Mouse (Mus musculus): ENCODE measurements at regions not wholly inside any gene's neighbourhood (a gene's known extent, or its start where the extent isn't known, plus 50 kb on each side); places are given as distances from the start of the nearest gene placed in this dataset.
A peak's percentile ranks its signal among the peaks of the same experiment; 100 is the strongest.

DNA sequence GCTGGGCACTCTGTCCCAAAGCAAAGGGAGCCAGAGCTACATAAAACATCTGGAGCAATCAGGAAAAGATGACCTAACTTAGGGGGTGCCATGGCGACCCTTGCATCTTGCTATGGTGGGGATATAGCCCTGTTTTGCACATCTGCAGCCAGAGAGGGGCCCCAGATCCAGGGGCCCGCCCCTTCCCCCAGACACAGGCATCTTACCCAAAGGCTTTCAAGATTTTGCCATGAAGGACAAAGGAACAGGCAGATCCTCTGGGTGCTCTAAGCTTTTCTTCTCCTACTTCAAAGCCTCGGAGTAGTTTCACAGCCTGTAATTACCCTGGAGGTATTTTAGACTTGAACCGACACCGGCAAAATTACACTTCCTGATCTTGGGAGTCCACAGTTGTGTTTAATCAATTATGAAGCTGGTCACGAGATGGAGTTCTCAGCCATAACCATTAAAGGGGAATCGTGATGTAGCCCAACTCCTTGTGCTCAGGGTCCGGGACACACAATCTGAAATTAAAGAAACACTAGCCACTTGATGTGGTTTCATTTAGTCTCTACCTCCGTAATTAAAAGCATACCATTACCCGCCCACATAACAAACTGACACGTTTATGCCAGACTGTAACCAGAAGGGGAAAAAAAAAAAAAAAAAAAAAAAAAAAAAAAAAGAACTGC, 565.7 kb downstream of the Bcl11a start:
- no peak for ATAC-seq (ENCODE audit: low FRiP score, low read depth)
- no peak overlapping the region for H3K4me3 ChIP-seq
- H3K9ac ChIP-seq, result no peak overlapping the region
- 0 out of 2 replicates have a peak, but pooled peaks cover 5% of the 10 kb centered on the region for H3K4me1 ChIP-seq
- no peaks in the 10 kb centered on the region for H3K9me3 ChIP-seq
- WGBS, result 44% methylated on average over 11 of the region's 11 CpGs
- H3K27me3 ChIP-seq (replicated peaks), result no peaks in the 10 kb centered on the region
- no peak overlapping the region for H3K4me2 ChIP-seq (replicated peaks)
- no peak overlapping the region for H3K27ac ChIP-seq
- H3K36me3 ChIP-seq, result no peaks in the 10 kb centered on the region

DNA sequence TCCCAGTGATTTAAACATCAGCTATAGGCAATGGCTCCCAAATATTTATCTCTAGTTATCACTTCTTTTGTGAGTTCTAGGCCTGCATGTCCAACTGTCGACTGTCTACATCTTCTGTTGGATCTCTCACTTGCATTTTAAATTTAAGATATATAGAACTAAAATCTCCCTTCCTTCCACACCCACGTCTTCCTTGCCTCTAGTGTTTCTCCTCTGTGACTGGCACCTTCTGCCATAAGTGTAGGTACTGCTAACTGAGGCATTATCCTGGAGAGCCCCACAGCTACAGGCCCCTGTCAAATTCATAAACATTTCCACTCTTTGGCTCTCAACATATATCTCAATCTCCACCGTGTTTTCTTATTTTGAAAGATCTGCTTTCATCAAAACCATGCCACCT, 575.0 kb downstream of the Bcl11a start:
- H3K4me2 ChIP-seq (replicated peaks), result no peak overlapping the region
- H3K36me3 ChIP-seq, result no peaks in the 10 kb centered on the region
- H3K4me3 ChIP-seq, result no peak overlapping the region
- H3K27ac ChIP-seq, result no peak overlapping the region
- 80% methylated on average over 3 of the region's 3 CpGs for WGBS
- no peak for ATAC-seq (ENCODE audit: low FRiP score, low read depth)
- H3K9ac ChIP-seq, result no peak overlapping the region
- no peaks in the 10 kb centered on the region for H3K4me1 ChIP-seq
- H3K27me3 ChIP-seq (replicated peaks), result no peaks in the 10 kb centered on the region
- H3K9me3 ChIP-seq, result no peaks in the 10 kb centered on the region

DNA sequence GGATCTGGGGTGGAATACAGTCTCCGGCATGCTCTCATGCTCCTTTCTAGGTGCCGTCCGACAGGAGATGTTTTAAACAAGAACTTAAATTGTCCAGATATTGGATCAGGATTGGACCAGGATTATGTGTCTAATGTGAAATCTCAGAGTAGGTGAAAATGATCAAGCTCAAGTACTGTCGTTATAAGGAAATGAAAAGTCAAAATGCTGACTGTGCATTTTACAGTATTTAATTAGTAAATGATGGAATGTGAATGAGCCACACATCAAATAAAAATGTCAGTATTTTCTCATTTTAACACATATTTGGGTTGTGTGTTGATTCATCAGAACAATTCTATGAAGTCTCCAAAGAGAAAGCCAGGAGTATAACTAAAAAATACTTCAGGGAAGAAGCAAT, 586.2 kb downstream of the Bcl11a start:
- Histone ChIP-seq H3K36me3 (no peaks in the 10 kb centered on the region), H3K4me3 (no peak overlapping the region), H3K4me1 (no peaks in the 10 kb centered on the region), H3K27ac (no peak overlapping the region), H3K9ac (no peak overlapping the region), H3K27me3 (replicated peaks) (no peaks in the 10 kb centered on the region), H3K9me3 (no peaks in the 10 kb centered on the region), H3K4me2 (replicated peaks) (no peak overlapping the region)
- 90% methylated on average over 4 of the region's 4 CpGs for WGBS
- no peak for ATAC-seq (ENCODE audit: low FRiP score, low read depth)

DNA sequence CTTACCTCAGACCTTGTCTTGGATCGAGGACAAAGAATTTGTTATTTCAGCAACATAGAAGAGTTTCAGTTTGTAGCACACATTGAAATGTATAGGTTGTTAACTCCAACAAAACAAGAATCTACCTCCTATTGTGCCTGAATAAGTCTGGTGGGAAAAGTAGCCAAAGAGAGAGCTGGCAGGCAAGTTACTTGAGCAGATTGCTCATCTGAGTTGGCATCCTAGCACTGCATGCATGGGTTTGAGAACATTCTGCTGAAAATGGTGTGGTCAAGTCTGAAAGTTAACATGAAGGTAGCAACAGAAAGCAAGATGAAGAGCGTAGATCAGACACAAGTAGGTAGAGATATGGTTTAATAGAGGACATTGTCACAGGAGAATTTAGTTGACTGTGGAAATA, 587.5 kb downstream of the Bcl11a start:
- no peaks in the 10 kb centered on the region for H3K36me3 ChIP-seq
- H3K27ac ChIP-seq, result no peak overlapping the region
- WGBS, result 88% methylated on average over 2 of the region's 2 CpGs
- H3K9me3 ChIP-seq, result no peaks in the 10 kb centered on the region
- ATAC-seq (ENCODE audit: low FRiP score, low read depth), result no peak
- no peak overlapping the region for H3K4me2 ChIP-seq (replicated peaks)
- no peaks in the 10 kb centered on the region for H3K4me1 ChIP-seq
- no peak overlapping the region for H3K4me3 ChIP-seq
- H3K27me3 ChIP-seq (replicated peaks), result no peaks in the 10 kb centered on the region
- H3K9ac ChIP-seq, result no peak overlapping the region

DNA sequence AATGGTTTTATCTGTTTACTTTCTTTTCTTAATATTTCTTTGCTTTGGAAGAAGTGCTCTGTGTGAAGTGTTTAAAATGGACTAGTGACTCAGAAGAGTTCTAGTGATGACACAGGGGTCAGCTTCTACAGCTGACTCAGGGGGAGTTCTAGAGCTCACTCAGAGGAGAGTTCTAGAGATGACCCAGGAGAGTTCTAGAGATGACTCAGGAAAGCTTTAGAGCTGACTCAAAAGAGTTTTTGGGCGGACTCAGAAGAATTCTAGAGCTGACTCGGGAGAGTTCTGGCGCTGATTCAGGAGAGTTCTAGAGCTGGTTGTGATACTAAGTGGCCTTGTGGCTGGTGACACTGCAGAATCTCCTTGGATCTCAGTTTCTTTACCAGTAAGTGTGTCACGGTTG, 593.8 kb downstream of the Bcl11a start:
- WGBS, result 89% methylated on average over 4 of the region's 4 CpGs
- H3K9ac ChIP-seq, result no peak overlapping the region

DNA sequence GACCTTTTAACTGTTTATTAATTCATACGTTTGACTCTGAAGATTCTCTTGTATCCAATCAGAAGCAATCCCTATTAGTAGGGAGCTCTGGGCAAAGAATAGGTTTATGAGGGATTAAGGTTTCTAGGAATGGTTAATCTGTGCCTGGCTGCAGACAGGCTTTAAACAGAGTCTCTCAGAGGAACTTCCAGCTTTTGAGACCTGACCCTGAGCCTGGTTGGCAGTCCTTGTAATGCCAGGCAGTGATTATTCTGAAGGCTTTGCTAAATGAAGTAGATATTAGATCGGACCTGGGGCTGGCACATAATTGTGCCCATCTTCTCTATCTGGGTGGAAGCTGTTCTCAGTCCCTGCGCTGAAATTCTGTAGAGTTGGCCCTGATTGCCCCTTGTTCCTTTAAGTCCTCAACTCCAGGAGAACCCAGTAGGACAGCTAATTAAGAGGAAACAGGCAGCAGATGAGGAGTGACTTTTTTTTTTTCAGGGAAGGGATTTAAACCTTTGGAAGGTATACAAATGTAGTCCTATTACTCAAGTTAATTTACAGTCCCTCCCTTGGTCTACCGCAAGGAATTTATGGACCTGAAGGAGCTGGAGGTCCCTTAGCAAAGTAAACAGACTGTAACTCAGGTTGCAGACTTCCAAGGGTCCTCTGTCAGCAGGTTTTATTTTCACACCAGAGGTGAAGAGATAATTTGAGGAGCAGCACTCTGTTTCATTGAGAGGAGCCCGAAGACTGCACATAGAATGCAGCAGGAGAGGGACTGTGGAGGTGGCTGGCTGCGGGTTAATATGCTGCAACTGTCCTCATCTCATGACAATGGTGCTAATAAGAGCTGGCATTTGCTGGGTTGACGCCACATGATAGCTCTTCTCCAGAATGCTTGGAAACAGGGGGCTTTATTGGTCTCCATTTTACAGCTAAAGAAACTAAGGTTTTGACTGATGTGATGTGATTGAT, 595.7 kb downstream of the Bcl11a start:
- no peak for ATAC-seq (ENCODE audit: low FRiP score, low read depth)

More for the DNA sequence above, 593.8 kb downstream of the Bcl11a start:
- Histone ChIP-seq H3K36me3 (no peaks in the 10 kb centered on the region), H3K4me2 (replicated peaks) (no peak overlapping the region), H3K4me3 (no peak overlapping the region), H3K27me3 (replicated peaks) (no peaks in the 10 kb centered on the region), H3K4me1 (no peaks in the 10 kb centered on the region), H3K9me3 (no peaks in the 10 kb centered on the region), H3K27ac (no peak overlapping the region)
- ATAC-seq (ENCODE audit: low FRiP score, low read depth), result no peak

DNA sequence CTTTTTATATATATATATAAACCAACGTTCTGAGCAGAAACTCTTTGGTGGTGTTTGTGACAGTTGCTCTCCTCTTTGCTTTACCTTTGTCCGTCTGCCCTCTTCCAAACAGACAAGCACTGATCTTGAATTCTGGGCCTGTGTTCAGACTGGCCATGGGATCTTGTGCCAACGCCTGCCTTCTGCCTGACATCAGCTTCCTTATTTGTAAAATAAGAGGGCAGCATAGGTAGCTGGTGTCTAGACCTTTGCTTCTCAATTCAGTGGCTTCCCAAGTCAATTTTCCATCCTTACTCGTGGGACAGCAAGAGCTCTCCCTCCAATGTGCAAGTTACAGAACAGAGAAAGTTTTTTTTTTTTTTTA, 596.3 kb downstream of the Bcl11a start:
- Histone ChIP-seq H3K9ac (no peak overlapping the region), H3K4me2 (replicated peaks) (no peak overlapping the region), H3K27me3 (replicated peaks) (no peaks in the 10 kb centered on the region), H3K36me3 (no peaks in the 10 kb centered on the region), H3K4me1 (no peaks in the 10 kb centered on the region), H3K4me3 (no peak overlapping the region), H3K27ac (no peak overlapping the region), H3K9me3 (no peaks in the 10 kb centered on the region)
- ATAC-seq (ENCODE audit: low FRiP score, low read depth), result no peak
- 44% methylated on average over 4 of the region's 4 CpGs for WGBS

More for the DNA sequence above, 595.7 kb downstream of the Bcl11a start:
- Histone ChIP-seq H3K36me3 (no peaks in the 10 kb centered on the region), H3K4me3 (no peak overlapping the region), H3K4me2 (replicated peaks) (no peak overlapping the region), H3K27me3 (replicated peaks) (no peaks in the 10 kb centered on the region), H3K27ac (no peak overlapping the region), H3K9ac (no peak overlapping the region), H3K4me1 (no peaks in the 10 kb centered on the region), H3K9me3 (no peaks in the 10 kb centered on the region)
- WGBS, result 45% methylated on average over 7 of the region's 7 CpGs

DNA sequence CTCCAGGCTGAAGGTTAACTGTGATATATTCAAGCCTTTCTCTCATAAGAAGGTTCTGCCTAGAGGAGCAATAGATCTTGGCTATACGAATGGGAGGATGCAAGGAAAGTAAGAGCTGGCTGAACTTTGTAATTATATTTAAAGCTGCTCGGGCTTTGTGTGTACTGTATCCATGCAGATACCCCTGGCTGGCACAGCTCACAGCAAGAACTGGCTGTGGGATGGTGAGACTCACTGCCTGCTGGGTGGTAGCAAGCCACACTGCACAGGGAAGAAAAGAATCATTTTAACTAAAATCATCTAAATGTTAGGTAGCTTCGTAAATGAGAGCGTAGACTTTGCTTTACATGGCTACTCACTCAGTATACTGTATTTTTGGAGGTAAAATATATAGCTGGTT, 599.2 kb downstream of the Bcl11a start:
- Histone ChIP-seq H3K4me3 (no peak overlapping the region), H3K27me3 (replicated peaks) (no peaks in the 10 kb centered on the region), H3K9me3 (no peaks in the 10 kb centered on the region), H3K4me1 (no peaks in the 10 kb centered on the region), H3K36me3 (no peaks in the 10 kb centered on the region), H3K9ac (no peak overlapping the region), H3K27ac (no peak overlapping the region), H3K4me2 (replicated peaks) (no peak overlapping the region)
- WGBS, result 87% methylated on average over 4 of the region's 4 CpGs
- no peak for ATAC-seq (ENCODE audit: low FRiP score, low read depth)

DNA sequence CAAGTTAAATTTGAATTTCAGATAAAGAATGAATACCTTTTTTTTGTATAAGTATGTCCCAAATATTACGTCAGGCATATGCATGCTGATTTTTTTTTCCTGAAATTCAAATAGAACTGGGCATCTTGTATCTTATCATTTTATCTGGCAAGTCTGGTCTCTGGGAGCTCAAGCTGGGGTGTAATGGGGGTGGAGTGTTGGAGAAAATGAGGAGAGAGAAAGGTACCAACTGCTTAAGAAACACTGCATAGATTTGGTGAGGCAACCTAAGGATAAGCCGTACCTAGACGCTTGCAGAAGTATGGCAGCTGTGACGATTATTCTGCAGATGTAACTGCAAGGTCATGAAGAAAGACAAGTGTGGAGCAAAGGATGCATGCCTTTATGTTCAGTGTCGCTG, 601.7 kb downstream of the Bcl11a start:
- H3K27me3 ChIP-seq (replicated peaks), result no peaks in the 10 kb centered on the region
- H3K36me3 ChIP-seq, result no peaks in the 10 kb centered on the region
- no peaks in the 10 kb centered on the region for H3K4me1 ChIP-seq
- no peak for ATAC-seq (ENCODE audit: low FRiP score, low read depth)
- H3K4me3 ChIP-seq, result no peak overlapping the region
- H3K27ac ChIP-seq, result no peak overlapping the region
- H3K9me3 ChIP-seq, result no peaks in the 10 kb centered on the region
- no peak overlapping the region for H3K9ac ChIP-seq
- WGBS, result 89% methylated on average over 5 of the region's 5 CpGs
- no peak overlapping the region for H3K4me2 ChIP-seq (replicated peaks)

DNA sequence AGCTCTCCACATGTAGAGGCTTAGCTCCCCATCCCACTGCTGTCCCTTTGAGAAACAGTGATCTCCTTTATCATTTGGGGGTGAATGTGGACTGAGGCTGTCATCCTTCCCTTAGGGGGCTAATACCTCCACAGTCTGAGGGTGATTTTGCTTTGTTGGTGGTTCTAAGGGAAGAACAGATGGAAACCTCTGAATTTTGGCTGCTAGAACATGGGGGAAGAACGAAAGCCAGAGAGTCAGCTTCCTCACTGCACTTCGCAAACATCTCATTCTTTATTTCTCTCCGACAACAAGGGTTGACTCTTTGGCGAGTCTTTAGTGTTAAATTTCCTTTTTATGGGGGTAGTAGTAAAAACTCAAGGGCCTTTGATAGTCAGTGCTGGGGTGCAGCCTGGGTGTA, 604.6 kb downstream of the Bcl11a start:
- H3K4me1 ChIP-seq, result peaks cover 8% of the 10 kb centered on the region; the same call in 1 of the 2 replicates
- H3K36me3 ChIP-seq, result no peaks in the 10 kb centered on the region
- H3K4me3 ChIP-seq, result no peak overlapping the region
- WGBS, result 31% methylated on average over 4 of the region's 4 CpGs
- no peak overlapping the region for H3K27ac ChIP-seq
- no peak for ATAC-seq (ENCODE audit: low FRiP score, low read depth)
- H3K4me2 ChIP-seq (replicated peaks), result no peak overlapping the region
- H3K9ac ChIP-seq, result no peak overlapping the region
- H3K9me3 ChIP-seq, result no peaks in the 10 kb centered on the region
- H3K27me3 ChIP-seq (replicated peaks), result no peaks in the 10 kb centered on the region

DNA sequence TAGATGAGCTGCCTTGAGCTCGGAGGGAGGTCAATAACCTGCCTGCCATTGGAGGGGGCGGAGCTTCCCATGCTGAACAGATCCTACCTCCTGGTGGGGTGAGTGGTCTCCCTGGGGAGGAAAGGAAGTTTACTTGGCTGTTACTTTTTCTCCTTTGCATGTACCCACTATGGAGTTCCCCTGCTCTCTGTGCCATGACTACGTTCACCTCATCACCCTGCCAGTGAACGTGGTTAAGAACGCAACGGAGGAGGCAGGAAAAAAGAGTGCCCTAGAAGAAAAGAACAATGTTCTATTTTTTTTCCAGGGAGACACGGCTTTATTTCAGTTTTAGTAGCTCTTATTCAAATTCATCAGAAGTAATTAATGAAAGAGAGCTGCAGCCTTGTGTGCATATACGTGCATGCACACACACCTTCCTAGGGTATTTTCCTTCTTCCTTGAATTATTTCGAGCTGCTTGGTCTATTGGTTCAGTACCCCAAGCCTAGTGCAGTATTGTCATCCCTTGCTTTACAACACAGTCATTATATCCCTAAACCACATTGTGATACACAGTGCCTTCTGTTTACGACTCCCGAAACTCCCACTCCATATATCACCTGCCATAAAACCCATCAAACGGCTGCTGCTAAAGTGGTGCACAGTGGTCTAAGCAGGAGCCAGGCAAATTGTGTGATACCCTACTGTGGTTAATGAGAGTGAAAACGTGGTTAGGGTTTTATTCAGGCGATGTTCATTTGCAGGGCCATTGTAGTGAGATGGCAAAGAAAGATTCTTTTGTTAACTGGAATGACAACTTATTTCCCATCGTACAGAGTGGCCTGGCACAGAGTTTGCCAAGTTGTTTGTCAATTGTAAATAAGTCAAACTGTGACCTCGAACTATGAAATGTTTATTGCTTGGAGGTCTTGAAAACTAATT, 608.0 kb downstream of the Bcl11a start:
- H3K27me3 ChIP-seq (replicated peaks), result no peaks in the 10 kb centered on the region
- H3K9me3 ChIP-seq, result no peaks in the 10 kb centered on the region
- H3K4me2 ChIP-seq (replicated peaks), result peak overlapping the region; percentile 22; the same call in 1 of the 2 replicates
- ATAC-seq (ENCODE audit: low FRiP score, low read depth), result peak; percentile 92
- WGBS, result 19% methylated on average over 16 of the region's 16 CpGs
- peaks cover 8% of the 10 kb centered on the region; the same call in 1 of the 2 replicates for H3K4me1 ChIP-seq
- no peak overlapping the region for H3K4me3 ChIP-seq
- no peak overlapping the region for H3K27ac ChIP-seq
- no peaks in the 10 kb centered on the region for H3K36me3 ChIP-seq
- no peak overlapping the region for H3K9ac ChIP-seq
